Mouse (Mus musculus) hindbrain, embryonic 12.5 days (tissue): Measurements from ENCODE around the gene Lypd5. TPM values are rescaled to one million over a fixed set of nuclear protein-coding genes. Genes with fewer than 3 reads are reported as not detected.

Experiments
- microRNA-seq: library from miRNA; unstranded; fragments of <30 nt; microRNA quantifications from one replicate; pipeline ENCODE4, GENCODE M21; 2017
- polyA plus RNA-seq: library from polyadenylated mRNA; unstranded; fragments of >200 nt; fragmentation: Nextera tagmentation; extraction: Ambion mirVana; gene quantifications from 2 replicates; pipeline ENCODE4 v1.2.1, GENCODE M21; 2016

Gene Lypd5
- polyA plus RNA-seq, 1 experiment from 2014 or later: not detected

Small RNA genes lying within 50 kb of the gene (microRNA-seq; reads per million reads assigned to microRNA genes)
- gene Gm27592: not detected

Other genes with a start within 250 kb of the Lypd5 start
- 7.6 and 9.3 TPM in 2 replicates for gene Zfp112, start 236.9 kb upstream of the Lypd5 start, polyA plus RNA-seq
- 19.2 TPM in 2 replicates for gene Zfp235, start 215.0 kb upstream of the Lypd5 start, polyA plus RNA-seq
- 4.8 and 5.2 TPM in 2 replicates for gene Zfp114, start 174.1 kb upstream of the Lypd5 start, polyA plus RNA-seq
- gene Zfp111, start 137.8 kb upstream of the Lypd5 start, polyA plus RNA-seq: 9.3 and 10.4 TPM in 2 replicates
- gene Zfp109, start 111.6 kb upstream of the Lypd5 start, polyA plus RNA-seq: 4.9 and 5.5 TPM in 2 replicates
- 4.4 and 5.4 TPM in 2 replicates for gene Zfp108, start 94.4 kb upstream of the Lypd5 start, polyA plus RNA-seq
- 7.3 and 8.7 TPM in 2 replicates for gene Zfp93, start 78.8 kb upstream of the Lypd5 start, polyA plus RNA-seq
- 45.0 and 46.4 TPM in 2 replicates for gene Zfp61, start 48.0 kb upstream of the Lypd5 start, polyA plus RNA-seq
- 15.6 and 18.2 TPM in 2 replicates for gene Zfp94, start 32.5 kb upstream of the Lypd5 start, polyA plus RNA-seq
- not detected in 2 replicates for gene Tescl, start 15.3 kb upstream of the Lypd5 start, polyA plus RNA-seq
- 2.1 and 2.4 TPM in 2 replicates for gene Kcnn4, start 21.1 kb downstream of the Lypd5 start, polyA plus RNA-seq
- 28.9 and 29.5 TPM in 2 replicates for gene Smg9, start 50.4 kb downstream of the Lypd5 start, polyA plus RNA-seq
- gene Irgc1, start 103.1 kb downstream of the Lypd5 start, polyA plus RNA-seq: not detected in 2 replicates
- 0.59 and 0.95 TPM in 2 replicates for gene Plaur, start 113.3 kb downstream of the Lypd5 start, polyA plus RNA-seq
- 41.3 and 42.3 TPM in 2 replicates for gene Cadm4, start 132.8 kb downstream of the Lypd5 start, polyA plus RNA-seq
- gene Zfp428, start 157.8 kb downstream of the Lypd5 start, polyA plus RNA-seq: 155 and 160 TPM in 2 replicates
- gene AC161166.1, start 163.3 kb downstream of the Lypd5 start, polyA plus RNA-seq: 1.9 TPM in 2 replicates
- 29.0 and 34.1 TPM in 2 replicates for gene Irgq, start 181.5 kb downstream of the Lypd5 start, polyA plus RNA-seq
- not detected in 2 replicates for gene Pinlyp, start 196.9 kb downstream of the Lypd5 start, polyA plus RNA-seq
- gene Xrcc1, start 197.1 kb downstream of the Lypd5 start, polyA plus RNA-seq: 75.9 and 87.9 TPM in 2 replicates
- 14.2 and 15.4 TPM in 2 replicates for gene Ethe1, start 238.3 kb downstream of the Lypd5 start, polyA plus RNA-seq
- 5.1 and 5.5 TPM in 2 replicates for gene Zfp575, start 238.4 kb downstream of the Lypd5 start, polyA plus RNA-seq